Mouse (Mus musculus): ENCODE results near the gene Dll3. TPM values are rescaled to one million over a fixed set of nuclear protein-coding genes. Genes with fewer than 3 reads are reported as not detected.

Gene Dll3
- total and polyA plus RNA-seq, 2 experiments from 2014 or later: 20.2 to 24.8 TPM

DNA sequence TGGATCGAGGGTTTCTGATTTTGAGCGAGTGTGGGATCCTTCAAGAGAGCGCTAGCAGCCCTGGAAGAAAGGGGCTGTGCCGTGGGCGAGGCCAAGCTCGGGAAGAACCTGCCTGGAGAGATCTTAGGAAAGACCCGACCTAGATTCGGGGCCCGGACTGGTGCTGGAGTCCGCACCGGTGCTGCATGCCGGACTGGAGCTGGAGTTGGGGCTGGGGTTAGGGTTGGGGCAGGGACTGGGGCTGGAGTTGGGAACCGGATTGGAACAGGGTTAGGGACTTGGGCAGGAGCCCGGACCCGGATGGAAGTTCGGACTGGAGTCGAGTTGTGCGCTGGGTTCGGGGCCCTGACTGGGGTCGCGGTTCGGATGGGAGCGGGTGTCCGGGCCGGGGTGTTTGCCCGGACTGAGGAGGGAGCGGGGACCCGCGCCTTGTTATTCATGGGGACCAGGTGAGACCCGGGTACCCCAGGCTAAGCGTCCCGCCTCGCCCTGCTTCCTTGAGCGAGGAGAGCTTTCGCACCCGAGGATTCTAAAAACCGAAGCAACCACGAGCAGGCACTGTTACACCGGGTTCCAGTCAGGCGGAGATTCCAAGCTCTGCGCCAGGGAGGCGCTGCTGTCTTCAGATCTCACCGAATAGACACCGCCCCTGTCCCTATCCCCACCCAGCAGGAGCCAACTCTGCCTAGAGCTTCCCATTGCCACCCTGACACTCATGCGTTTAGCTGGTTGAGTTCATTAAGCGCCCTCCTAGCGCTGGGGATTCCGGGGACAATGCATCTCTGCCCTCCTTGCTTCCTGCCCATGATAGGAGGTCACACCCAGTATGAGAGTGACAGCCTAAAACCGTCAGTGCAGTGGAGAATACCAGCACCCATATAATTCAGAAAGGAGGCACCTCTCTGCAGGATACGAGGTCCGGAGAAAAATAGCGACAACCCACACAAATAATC is 11.1 kb downstream of the Dll3 start, which contains the start of gene Selenov:
Selenov (minus strand) TSS at position 549 of the 953 bp plus-strand sequence.
- DNase-seq (ENCODE audit: low spot score): peak; percentile 74
- H3K27ac ChIP-seq: peak within 1 kb of the TSS; percentile 15; the same call in 1 of the 2 replicates
- H3K4me1 ChIP-seq (ENCODE audit: insufficient read depth, low read length): peaks cover 7% of the 10 kb centered on the region; the same call in 1 of the 2 replicates
- ATAC-seq: peak; percentile 73
- H3K36me3 ChIP-seq (ENCODE audit: insufficient read depth, low read length): no peaks in the 10 kb centered on the region
- H3K4me3 ChIP-seq (ENCODE audit: low read length): peak within 1 kb of the TSS; percentile 35
- no peaks in the 10 kb centered on the region for H3K9me3 ChIP-seq (ENCODE audit: low read length)
- WGBS: 2% methylated on average over 47 of the region's 52 CpGs
- peaks cover 11% of the 10 kb centered on the region for H3K27me3 ChIP-seq (ENCODE audit: insufficient read depth, low read length)
- peak within 1 kb of the TSS; percentile 35 for H3K9ac ChIP-seq (replicated peaks; ENCODE audit: low read length)
- H3K4me2 ChIP-seq (ENCODE audit: low read depth, low read length): peak within 1 kb of the TSS; percentile 58
- peak; percentile 64 for TF ChIP-seq CTCF (IDR thresholded peaks at IDR 0.05; ENCODE audit: low read depth)

DNA sequence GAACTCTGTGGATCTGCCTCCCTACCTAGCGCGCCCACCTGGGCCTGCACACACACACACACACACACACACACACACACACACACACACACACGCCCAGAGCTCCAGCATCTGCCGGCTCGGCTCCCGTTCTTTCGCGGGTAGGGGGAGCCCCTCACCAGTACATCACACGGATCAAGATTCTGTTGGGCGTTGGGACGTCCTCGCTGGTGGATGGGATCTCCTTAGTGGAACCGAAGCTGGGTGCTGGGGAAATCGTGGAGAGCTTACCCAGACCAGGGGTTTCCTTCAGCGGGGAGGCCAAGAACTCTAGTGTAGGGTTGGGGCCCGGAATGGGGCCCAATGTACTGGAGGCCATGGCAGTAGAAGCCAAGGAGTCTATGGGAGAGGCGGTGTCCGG is 11.9 kb downstream of the Dll3 start:
- Histone ChIP-seq H3K27me3 (ENCODE audit: insufficient read depth, low read length) (peaks cover 11% of the 10 kb centered on the region), H3K36me3 (ENCODE audit: insufficient read depth, low read length) (no peaks in the 10 kb centered on the region), H3K9me3 (ENCODE audit: low read length) (no peaks in the 10 kb centered on the region), H3K4me3 (ENCODE audit: low read length) (peak overlapping the region; percentile 35), H3K27ac (0 out of 2 replicates have a peak overlapping the region, but pooled peaks have one; percentile 15), H3K4me2 (ENCODE audit: low read depth, low read length) (peak overlapping the region; percentile 58), H3K4me1 (ENCODE audit: insufficient read depth, low read length) (peaks cover 7% of the 10 kb centered on the region; the same call in 1 of the 2 replicates), H3K9ac (replicated peaks; ENCODE audit: low read length) (peak overlapping the region; percentile 35; the same call in 1 of the 2 replicates)
- DNase-seq (ENCODE audit: low spot score) (peak; percentile 59), ATAC-seq (peak; percentile 12)
- peak; percentile 41 for TF ChIP-seq CTCF (IDR thresholded peaks at IDR 0.05; ENCODE audit: low read depth)
- WGBS: 1% methylated on average over 16 of the region's 18 CpGs

DNA sequence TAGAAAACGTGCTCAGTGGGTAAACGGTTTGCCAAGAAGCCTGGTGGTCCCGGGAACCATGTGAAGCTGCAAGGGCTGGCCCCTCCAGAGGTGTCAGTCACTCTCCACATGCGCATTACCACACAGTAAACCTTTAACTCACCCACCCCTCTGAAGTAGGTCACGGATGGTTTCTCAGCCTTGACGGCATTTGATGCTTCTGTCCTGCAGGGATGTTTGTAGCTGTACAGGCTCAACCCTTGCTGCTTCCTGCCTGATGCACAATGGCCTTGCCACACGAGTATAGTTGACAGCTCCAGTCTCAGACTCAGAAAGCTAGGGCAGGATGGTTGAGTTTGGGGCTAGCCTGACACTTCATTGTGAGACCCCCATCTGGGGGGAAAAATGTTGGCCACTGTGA is 21.4 kb downstream of the Dll3 start:
- WGBS: 66% methylated on average over 7 of the region's 7 CpGs
- H3K36me3 ChIP-seq (ENCODE audit: insufficient read depth, low read length): no peaks in the 10 kb centered on the region
- H3K4me1 ChIP-seq (ENCODE audit: insufficient read depth, low read length): peaks cover 8% of the 10 kb centered on the region
- H3K4me2 ChIP-seq (ENCODE audit: low read depth, low read length): no peak overlapping the region
- H3K4me3 ChIP-seq (ENCODE audit: low read length): no peak overlapping the region
- H3K27me3 ChIP-seq (ENCODE audit: insufficient read depth, low read length): no peaks in the 10 kb centered on the region
- no peaks in the 10 kb centered on the region for H3K9me3 ChIP-seq (ENCODE audit: low read length)
- no peak for ATAC-seq
- TF ChIP-seq CTCF (IDR thresholded peaks at IDR 0.05; ENCODE audit: low read depth): no peak
- H3K9ac ChIP-seq (replicated peaks; ENCODE audit: low read length): no peak overlapping the region
- no peak for DNase-seq (ENCODE audit: low spot score)
- H3K27ac ChIP-seq: no peak overlapping the region

- H3K9ac ChIP-seq (replicated peaks; ENCODE audit: low read length): peak overlapping the region; percentile 90
- H3K4me2 ChIP-seq (ENCODE audit: low read depth, low read length): peak overlapping the region; percentile 90
- peak overlapping the region; percentile 89 for H3K27ac ChIP-seq
- TF ChIP-seq CTCF (IDR thresholded peaks at IDR 0.05; ENCODE audit: low read depth): no peak
- ATAC-seq: 0 out of 2 replicates have a peak, but pooled peaks have one; percentile 4
- peaks cover 8% of the 10 kb centered on the region for H3K4me1 ChIP-seq (ENCODE audit: insufficient read depth, low read length)
- peaks cover under 1% of the 10 kb centered on the region; the same call in 1 of the 2 replicates for H3K36me3 ChIP-seq (ENCODE audit: insufficient read depth, low read length)
- DNase-seq (ENCODE audit: low spot score): no peak
- H3K9me3 ChIP-seq (ENCODE audit: low read length): no peaks in the 10 kb centered on the region
- WGBS: 80% methylated on average over 7 of the region's 7 CpGs
- peak overlapping the region; percentile 65 for H3K4me3 ChIP-seq (ENCODE audit: low read length)
- H3K27me3 ChIP-seq (ENCODE audit: insufficient read depth, low read length): no peaks in the 10 kb centered on the region
Observed at GRCm38 (mm10) chr7:28278279-28278652, 23.8 kb downstream of the Dll3 start.

DNA sequence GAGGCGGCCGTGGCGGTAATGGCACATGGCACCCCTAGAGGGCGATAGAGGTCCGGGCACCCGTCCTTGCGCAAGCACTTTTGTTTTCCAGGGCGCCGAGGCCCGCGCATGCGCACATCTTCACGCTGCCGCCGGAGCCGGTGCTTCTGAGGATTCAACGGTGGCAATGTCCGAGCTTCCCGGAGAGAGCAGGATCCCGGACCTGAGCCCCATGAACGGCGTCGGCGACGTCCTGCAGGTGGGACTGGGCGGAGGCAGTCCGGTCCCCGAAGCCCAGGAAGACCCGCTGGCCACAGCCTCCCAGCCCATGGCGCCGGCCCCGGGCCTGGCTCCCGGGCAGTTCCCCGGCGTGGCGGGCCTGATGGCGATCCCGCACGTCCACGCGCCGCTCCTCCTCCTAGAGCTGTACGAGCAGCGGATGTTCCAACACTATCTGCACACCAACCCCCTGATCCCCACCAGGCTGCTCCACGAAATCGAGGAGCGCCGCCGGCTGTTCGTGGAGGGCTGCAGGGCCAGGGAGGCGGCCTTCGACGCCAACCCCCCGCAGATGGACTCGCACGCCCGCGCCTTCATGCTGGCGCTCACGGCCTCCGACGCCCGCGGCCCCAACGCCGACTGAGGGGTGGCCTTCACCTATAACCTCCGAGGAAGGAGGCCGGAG is 24.3 kb downstream of the Dll3 start, which contains the start of gene Eid2b:
Eid2b (plus strand) TSS at position 125 of the 664 bp plus-strand sequence.
- Histone ChIP-seq H3K9me3 (ENCODE audit: low read length) (no peaks in the 10 kb centered on the region), H3K27me3 (ENCODE audit: insufficient read depth, low read length) (no peaks in the 10 kb centered on the region), H3K9ac (replicated peaks; ENCODE audit: low read length) (peak within 1 kb of the TSS; percentile 90), H3K4me3 (ENCODE audit: low read length) (peak within 1 kb of the TSS; percentile 65), H3K4me1 (ENCODE audit: insufficient read depth, low read length) (peaks cover 8% of the 10 kb centered on the region), H3K4me2 (ENCODE audit: low read depth, low read length) (peak within 1 kb of the TSS; percentile 90), H3K36me3 (ENCODE audit: insufficient read depth, low read length) (peaks cover 3% of the 10 kb centered on the region; the same call in 1 of the 2 replicates), H3K27ac (peak within 1 kb of the TSS; percentile 89)
- DNase-seq (ENCODE audit: low spot score) (peak; percentile 96), ATAC-seq (peak; percentile 77)
- TF ChIP-seq CTCF (IDR thresholded peaks at IDR 0.05; ENCODE audit: low read depth): peak; percentile 93
- 3% methylated on average over 68 of the region's 68 CpGs for WGBS

- Histone ChIP-seq H3K9me3 (ENCODE audit: low read length) (no peaks in the 10 kb centered on the region), H3K27me3 (ENCODE audit: insufficient read depth, low read length) (no peaks in the 10 kb centered on the region), H3K9ac (replicated peaks; ENCODE audit: low read length) (no peak overlapping the region), H3K4me2 (ENCODE audit: low read depth, low read length) (no peak overlapping the region), H3K4me1 (ENCODE audit: insufficient read depth, low read length) (peaks cover 8% of the 10 kb centered on the region), H3K4me3 (ENCODE audit: low read length) (peak overlapping the region; percentile 65), H3K36me3 (ENCODE audit: insufficient read depth, low read length) (peaks cover 3% of the 10 kb centered on the region; the same call in 1 of the 2 replicates), H3K27ac (no peak overlapping the region)
- no peak for ATAC-seq
- 62% methylated on average over 8 of the region's 8 CpGs for WGBS
- TF ChIP-seq CTCF (IDR thresholded peaks at IDR 0.05; ENCODE audit: low read depth): no peak
- no peak for DNase-seq (ENCODE audit: low spot score)
Observed at GRCm38 (mm10) chr7:28277237-28277614, 24.8 kb downstream of the Dll3 start.
